Mouse (Mus musculus) heart, embryonic 16.5 days (tissue): ENCODE results near the gene Olfr56. TPM values are rescaled to one million over a fixed set of nuclear protein-coding genes. Genes with fewer than 3 reads are reported as not detected.
"Not testable (repeated sequence)": the region's sequence is repeated elsewhere in the genome, so short reads cannot be mapped to it uniquely, and the experiment has no call there.

Source experiments
- ATAC-seq: fragments of 200-750 bp; cut with Nextera tagmentation; replicated peaks from 2 replicates; pipeline ENCODE4 v1.8.0; 2017; ENCODE audit warnings: moderate number of reproducible peaks; ENCODE audit not compliant: insufficient read depth, low FRiP score; ENCODE audit errors: extremely low read depth
- H3K27ac ChIP-seq: fragments of 300-500 bp; sonication (generic); 2 replicates; pipeline ENCODE4 v1.5.1; 2014; ENCODE audit warnings: mild to moderate bottlenecking, low read length, control low read depth, moderate library complexity
- H3K27me3 ChIP-seq: fragments of 300-500 bp; sonication (generic); 2 replicates; pipeline ENCODE4 v1.6.1; 2014; ENCODE audit warnings: low read length, mixed read lengths; ENCODE audit not compliant: control insufficient read depth, insufficient read depth
- H3K36me3 ChIP-seq: fragments of 300-500 bp; sonication (generic); 2 replicates; pipeline ENCODE4 v1.6.1; 2014; ENCODE audit not compliant: control insufficient read depth, insufficient read depth
- H3K4me1 ChIP-seq: fragments of 300-500 bp; sonication (generic); 2 replicates; pipeline ENCODE4 v1.6.1; 2014; ENCODE audit warnings: low read length, mixed read lengths; ENCODE audit not compliant: control insufficient read depth, insufficient read depth
- H3K4me2 ChIP-seq: fragments of 300-500 bp; sonication (generic); 2 replicates; pipeline ENCODE4 v1.6.1; 2014; ENCODE audit warnings: low read depth, mild to moderate bottlenecking, control low read depth, low read length
- H3K4me3 ChIP-seq: fragments of 300-500 bp; sonication (generic); 2 replicates; pipeline ENCODE4 v1.5.1; 2014; ENCODE audit warnings: mild to moderate bottlenecking, control low read depth, low read length
- H3K9ac ChIP-seq: fragments of 300-500 bp; sonication (generic); 2 replicates; pipeline ENCODE4 v1.6.1; 2014; ENCODE audit warnings: low read length, control low read depth
- H3K9me3 ChIP-seq: fragments of 300-500 bp; sonication (generic); replicated peaks from 2 replicates; pipeline ENCODE4 v1.6.1; 2016; ENCODE audit warnings: low read length; ENCODE audit not compliant: control insufficient read depth
- WGBS: fragments of 180-500 bp; shearing (Covaris S2); extraction: QIAGEN DNeasy Blood & Tissue Kit; methylation state at CpG from one replicate; pipeline ENCODE4 v1.1.7; 2014; 5-methylcytosine and 5-hydroxymethylcytosine counted together
- polyA plus RNA-seq: library from polyadenylated mRNA; unstranded; fragments of >200 nt; fragmentation: Nextera tagmentation; extraction: Ambion mirVana; gene quantifications from 2 replicates; pipeline ENCODE4 v1.2.1, GENCODE M21; 2015

The Olfr56 gene
- polyA plus RNA-seq, 1 experiment from 2014 or later, result 0.07 TPM

GRCm38 (mm10) chr11:49012074-49012473, 33.4 kb downstream of the Olfr56 start:
- H3K27me3 ChIP-seq, ATAC-seq, H3K4me3 ChIP-seq, H3K4me2 ChIP-seq, H3K9me3 ChIP-seq, H3K36me3 ChIP-seq, H3K27ac ChIP-seq, H3K9ac ChIP-seq, H3K4me1 ChIP-seq: not testable (repeated sequence)

- H3K9ac ChIP-seq, H3K9me3 ChIP-seq, ATAC-seq, H3K4me2 ChIP-seq, H3K36me3 ChIP-seq, H3K4me1 ChIP-seq, H3K27ac ChIP-seq, H3K4me3 ChIP-seq, H3K27me3 ChIP-seq: not testable (repeated sequence)
Observed at GRCm38 (mm10) chr11:49050064-49050463, 71.4 kb downstream of the Olfr56 start.

- H3K4me2 ChIP-seq, H3K4me3 ChIP-seq, H3K4me1 ChIP-seq, ATAC-seq, H3K27ac ChIP-seq, H3K27me3 ChIP-seq, H3K36me3 ChIP-seq, H3K9ac ChIP-seq, H3K9me3 ChIP-seq: not testable (repeated sequence)
- WGBS, result 82% methylated on average over 1 of the region's 6 CpGs
Observed at GRCm38 (mm10) chr11:49051093-49051891, 72.6 kb downstream of the Olfr56 start, which contains the start of gene 9930111J21Rik2. TSS of gene 9930111J21Rik2 (minus strand) at chr11:49051242.

- WGBS, result no CpG with 5 or more reads among the region's 5 CpGs
Observed at GRCm38 (mm10) chr11:49051894-49052293, 73.2 kb downstream of the Olfr56 start.

GRCm38 (mm10) chr11:49060061-49060460, 81.4 kb downstream of the Olfr56 start:
- not testable (repeated sequence) for H3K4me2 ChIP-seq, H3K4me1 ChIP-seq, H3K27me3 ChIP-seq, H3K9ac ChIP-seq, H3K9me3 ChIP-seq, H3K27ac ChIP-seq, ATAC-seq, H3K36me3 ChIP-seq, H3K4me3 ChIP-seq
- WGBS, result 25% methylated on average over 1 of the region's 3 CpGs

More at GRCm38 (mm10) chr11:49051894-49052293, 73.2 kb downstream of the Olfr56 start:
- H3K4me3 ChIP-seq, H3K4me1 ChIP-seq, H3K9ac ChIP-seq, H3K9me3 ChIP-seq, H3K36me3 ChIP-seq, H3K4me2 ChIP-seq, H3K27ac ChIP-seq, H3K27me3 ChIP-seq, ATAC-seq: not testable (repeated sequence)

GRCm38 (mm10) chr11:49061865-49062264, 83.2 kb downstream of the Olfr56 start:
- not testable (repeated sequence) for H3K27ac ChIP-seq, ATAC-seq, H3K4me3 ChIP-seq, H3K9ac ChIP-seq, H3K4me1 ChIP-seq, H3K4me2 ChIP-seq, H3K36me3 ChIP-seq, H3K27me3 ChIP-seq, H3K9me3 ChIP-seq
- 65% methylated on average over 2 of the region's 2 CpGs for WGBS

- WGBS, result 60% methylated on average over 5 of the region's 5 CpGs
Observed at GRCm38 (mm10) chr11:49063713-49064469, 85.2 kb downstream of the Olfr56 start, which contains the start of gene Tgtp2. TSS of gene Tgtp2 (minus strand) at chr11:49064206.

GRCm38 (mm10) chr11:49068358-49068757, 89.7 kb downstream of the Olfr56 start:
- Histone ChIP-seq H3K4me3 (no peak overlapping the region), H3K9ac (no peak overlapping the region), H3K9me3 (no peaks in the 10 kb centered on the region), H3K27ac (no peak overlapping the region), H3K27me3 (no peaks in the 10 kb centered on the region), H3K4me2 (no peak overlapping the region), H3K36me3 (no peaks in the 10 kb centered on the region), H3K4me1 (no peaks in the 10 kb centered on the region)
- WGBS, result 61% methylated on average over 1 of the region's 1 CpGs
- no peak for ATAC-seq

More at GRCm38 (mm10) chr11:49063713-49064469, 85.2 kb downstream of the Olfr56 start, which contains the start of gene Tgtp2:
- ATAC-seq, H3K4me3 ChIP-seq, H3K9me3 ChIP-seq, H3K4me1 ChIP-seq, H3K27me3 ChIP-seq, H3K4me2 ChIP-seq, H3K36me3 ChIP-seq, H3K27ac ChIP-seq, H3K9ac ChIP-seq: not testable (repeated sequence)
